Mouse (Mus musculus) embryonic facial prominence, embryonic 10.5 days (tissue): ENCODE results near the gene Clta. TPM values are rescaled to one million over a fixed set of nuclear protein-coding genes. Genes with fewer than 3 reads are reported as not detected.

Experiments used
- DNase-seq: peaks from one replicate; pipeline ENCODE4 v3.0.0-alpha.2; 2017; ENCODE audit warnings: low spot score
- H3K27ac ChIP-seq: fragments of 300-500 bp; sonication (generic); replicated peaks from 2 replicates; pipeline ENCODE4 v1.5.1; 2016; ENCODE audit warnings: mild to moderate bottlenecking
- H3K27me3 ChIP-seq: fragments of 300-500 bp; sonication (generic); replicated peaks from 2 replicates; pipeline ENCODE4 v1.6.1; 2016; ENCODE audit warnings: low read depth, mild to moderate bottlenecking; ENCODE audit not compliant: poor library complexity, severe bottlenecking
- H3K36me3 ChIP-seq: fragments of 300-500 bp; sonication (generic); replicated peaks from 2 replicates; pipeline ENCODE4 v1.6.1; 2016; ENCODE audit warnings: mild to moderate bottlenecking, moderate library complexity
- H3K4me1 ChIP-seq: fragments of 300-500 bp; sonication (generic); 2 replicates; pipeline ENCODE4 v1.6.1; 2016
- H3K4me3 ChIP-seq: fragments of 300-500 bp; sonication (generic); 2 replicates; pipeline ENCODE4 v1.5.1; 2016; ENCODE audit warnings: mild to moderate bottlenecking, moderate library complexity
- H3K9me3 ChIP-seq: fragments of 300-500 bp; sonication (generic); 2 replicates; pipeline ENCODE4 v1.6.1; 2016; ENCODE audit warnings: mild to moderate bottlenecking
- WGBS: fragments of 180-500 bp; shearing (Covaris S2); methylation state at CpG from one replicate; pipeline ENCODE4 v1.1.7; 2016; 5-methylcytosine and 5-hydroxymethylcytosine counted together
- polyA plus RNA-seq: library from polyadenylated mRNA; unstranded; fragments of >200 nt; fragmentation: Nextera tagmentation; extraction: Ambion mirVana; gene quantifications from 2 replicates; pipeline ENCODE4 v1.2.1, GENCODE M21; 2016

The Clta gene
- polyA plus RNA-seq, 1 experiment from 2014 or later = 222 TPM

DNA sequence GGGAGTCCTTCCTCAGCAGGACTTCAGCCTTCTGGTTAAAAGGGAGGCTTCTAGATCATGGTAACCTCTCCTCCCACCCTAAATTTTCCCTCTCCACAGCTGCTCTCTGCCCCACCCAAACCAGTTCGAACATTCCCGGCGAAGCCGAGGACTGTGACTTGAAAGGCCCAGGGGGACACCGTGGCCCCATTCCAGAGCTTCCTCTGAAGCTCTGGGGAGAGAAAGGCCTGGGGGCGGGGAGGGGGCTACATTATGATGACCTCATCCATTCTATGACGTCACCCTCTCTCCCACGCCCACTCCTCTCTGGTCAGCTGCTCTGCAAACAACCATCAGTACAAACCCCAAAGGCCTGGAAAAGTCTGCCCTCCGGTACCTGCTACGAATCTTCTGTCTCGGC lies 21.1 kb upstream of the Clta start, which contains the start of gene Ccin:
Gene Ccin (plus strand): TSS at position 303 of the 400 bp plus-strand sequence.
- DNase-seq = no peak
- Histone ChIP-seq H3K27me3 (peaks cover 5% of the 10 kb centered on the region; the same call in 1 of the 2 replicates), H3K27ac (peak within 1 kb of the TSS; percentile 86), H3K9me3 (no peaks in the 10 kb centered on the region), H3K4me1 (peaks cover 27% of the 10 kb centered on the region), H3K36me3 (no peaks in the 10 kb centered on the region), H3K4me3 (peak within 1 kb of the TSS; percentile 50)
- WGBS = 85% methylated on average over 11 of the region's 11 CpGs

DNA sequence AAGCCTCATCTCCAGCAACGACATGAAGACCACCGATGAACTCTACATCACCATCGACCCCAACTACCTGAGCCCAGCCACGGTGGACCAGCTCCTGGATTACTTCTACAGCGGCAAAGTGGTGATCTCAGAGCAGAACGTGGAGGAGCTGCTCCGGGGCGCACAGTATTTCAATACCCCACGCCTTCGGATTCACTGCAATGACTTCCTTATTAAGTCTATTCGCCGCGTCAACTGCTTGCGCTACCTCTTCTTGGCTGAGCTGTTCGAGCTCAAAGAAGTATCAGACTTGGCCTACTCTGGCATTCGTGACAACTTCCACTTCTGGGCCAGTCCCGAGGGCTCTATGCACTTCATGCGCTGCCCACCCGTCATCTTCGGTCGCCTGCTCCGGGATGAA lies 20.5 kb upstream of the Clta start:
- WGBS = 93% methylated on average over 22 of the region's 22 CpGs
- Histone ChIP-seq H3K4me3 (no peak overlapping the region), H3K27ac (no peak overlapping the region), H3K4me1 (peaks cover 22% of the 10 kb centered on the region), H3K9me3 (no peaks in the 10 kb centered on the region), H3K36me3 (no peaks in the 10 kb centered on the region), H3K27me3 (peaks cover 5% of the 10 kb centered on the region; the same call in 1 of the 2 replicates)
- no peak for DNase-seq

DNA sequence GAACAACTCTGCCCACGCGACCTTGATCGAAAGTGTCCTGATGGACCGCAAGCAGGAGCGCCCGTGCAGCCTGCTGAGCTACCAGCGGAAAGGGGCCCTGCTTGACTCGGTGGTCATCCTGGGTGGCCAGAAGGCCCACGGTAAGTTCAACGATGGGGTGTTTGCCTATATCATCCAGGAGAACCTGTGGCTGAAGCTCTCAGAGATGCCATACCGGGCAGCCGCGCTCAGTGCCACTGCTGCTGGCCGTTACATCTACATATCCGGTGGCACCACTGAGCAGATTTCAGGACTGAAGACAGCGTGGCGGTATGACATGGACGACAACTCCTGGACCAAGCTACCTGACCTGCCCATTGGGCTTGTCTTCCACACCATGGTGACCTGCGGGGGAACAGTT lies 19.9 kb upstream of the Clta start:
- H3K9me3 ChIP-seq = no peaks in the 10 kb centered on the region
- no peak overlapping the region for H3K27ac ChIP-seq
- H3K27me3 ChIP-seq = peaks cover 5% of the 10 kb centered on the region; the same call in 1 of the 2 replicates
- DNase-seq = no peak
- H3K4me1 ChIP-seq = peaks cover 16% of the 10 kb centered on the region
- no peak overlapping the region for H3K4me3 ChIP-seq
- 93% methylated on average over 19 of the region's 19 CpGs for WGBS
- no peaks in the 10 kb centered on the region for H3K36me3 ChIP-seq

DNA sequence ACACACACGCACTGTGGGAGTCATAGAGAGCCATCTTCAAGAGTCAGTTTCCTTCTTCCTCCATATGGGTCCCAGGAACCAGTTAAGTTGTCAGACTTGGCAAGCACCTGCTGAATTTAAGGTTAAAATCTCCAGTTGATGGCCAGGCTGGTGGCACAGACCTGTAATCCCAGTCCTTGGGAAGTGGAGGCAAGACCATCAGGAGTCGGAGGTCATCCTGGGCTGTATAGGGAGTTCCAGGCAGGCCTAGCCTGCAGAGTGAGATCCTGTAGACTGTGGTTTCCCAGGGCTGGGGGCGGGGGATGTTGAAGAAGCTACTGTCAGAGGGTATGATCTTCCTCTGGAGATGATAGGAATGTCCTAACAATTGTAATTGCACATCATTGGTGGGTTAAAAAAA lies 15.3 kb upstream of the Clta start:
- H3K4me1 ChIP-seq = no peaks in the 10 kb centered on the region
- H3K4me3 ChIP-seq = no peak overlapping the region
- no peak overlapping the region for H3K27ac ChIP-seq
- H3K27me3 ChIP-seq = peaks cover under 1% of the 10 kb centered on the region; the same call in 1 of the 2 replicates
- no peaks in the 10 kb centered on the region for H3K36me3 ChIP-seq
- 86% methylated on average over 3 of the region's 3 CpGs for WGBS
- no peaks in the 10 kb centered on the region for H3K9me3 ChIP-seq
- DNase-seq = no peak

DNA sequence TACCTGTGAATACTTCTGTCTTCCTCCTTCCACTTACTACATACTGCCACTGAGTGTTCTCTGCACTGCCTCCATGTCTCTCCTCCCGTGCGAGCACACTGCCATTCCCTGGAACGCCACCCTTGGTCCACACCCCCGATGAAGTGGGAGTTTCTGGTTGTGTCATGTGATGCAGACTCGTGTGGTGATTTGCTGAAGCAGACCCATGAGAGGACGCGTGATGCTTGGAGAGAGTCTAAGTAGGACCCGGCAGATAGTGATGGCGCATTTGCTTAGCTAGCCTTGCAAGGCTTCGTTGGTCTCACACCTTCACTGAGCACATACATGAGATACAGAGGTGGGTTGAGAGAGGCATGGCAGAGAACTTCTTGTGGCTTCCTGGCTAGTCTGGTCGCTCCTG lies 11.2 kb upstream of the Clta start:
- Histone ChIP-seq H3K36me3 (no peaks in the 10 kb centered on the region), H3K27ac (no peak overlapping the region), H3K4me3 (no peak overlapping the region), H3K4me1 (no peaks in the 10 kb centered on the region), H3K9me3 (no peaks in the 10 kb centered on the region), H3K27me3 (no peaks in the 10 kb centered on the region)
- WGBS = 93% methylated on average over 11 of the region's 11 CpGs
- DNase-seq = no peak

DNA sequence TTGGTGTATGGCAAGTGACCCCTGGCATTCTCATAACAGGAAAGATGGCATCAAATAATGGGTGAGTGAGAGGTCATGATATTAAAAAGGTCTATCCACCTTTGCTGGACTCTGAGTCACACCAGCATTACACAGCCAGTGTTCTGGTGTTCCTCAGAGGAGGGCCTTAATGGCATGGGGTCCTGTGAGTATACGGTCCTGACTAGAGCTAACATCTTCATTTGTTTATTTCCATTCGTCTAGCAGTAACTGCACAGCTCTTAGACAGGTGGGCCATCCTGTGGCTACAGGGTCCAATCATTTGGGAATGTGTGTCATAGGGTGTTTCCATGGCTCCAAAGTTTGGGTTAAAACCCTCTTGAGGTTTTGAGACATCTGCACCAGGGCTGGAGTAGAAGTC lies 9.9 kb upstream of the Clta start:
- Histone ChIP-seq H3K36me3 (no peaks in the 10 kb centered on the region), H3K4me1 (no peaks in the 10 kb centered on the region), H3K27me3 (no peaks in the 10 kb centered on the region), H3K27ac (no peak overlapping the region), H3K4me3 (no peak overlapping the region), H3K9me3 (no peaks in the 10 kb centered on the region)
- no peak for DNase-seq
- WGBS = 73% methylated on average over 2 of the region's 2 CpGs

DNA sequence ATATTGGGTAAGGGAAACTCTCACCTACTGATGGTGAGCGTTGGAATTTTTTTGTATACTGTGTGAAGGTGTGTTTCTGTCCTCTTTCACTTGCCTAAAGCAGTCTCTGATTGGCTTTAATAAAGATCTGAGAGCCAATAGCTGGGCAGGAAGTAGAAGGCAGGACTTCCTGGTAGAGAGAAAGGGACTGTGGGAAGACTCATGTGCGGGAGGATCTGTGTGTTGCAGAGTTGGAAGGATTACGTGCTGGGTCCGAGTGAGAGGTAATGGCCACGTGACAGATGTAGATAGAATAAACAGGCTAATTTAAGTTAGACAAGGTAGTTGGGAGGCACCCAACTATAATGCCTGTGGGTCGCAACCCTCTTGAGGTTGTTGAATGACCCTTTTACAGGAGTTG lies 630 bp upstream of the Clta start:
- 86% methylated on average over 6 of the region's 6 CpGs for WGBS
- no peaks in the 10 kb centered on the region for H3K9me3 ChIP-seq
- H3K27ac ChIP-seq = no peak overlapping the region
- no peaks in the 10 kb centered on the region for H3K4me1 ChIP-seq
- no peak overlapping the region for H3K4me3 ChIP-seq
- no peaks in the 10 kb centered on the region for H3K27me3 ChIP-seq
- no peak for DNase-seq
- H3K36me3 ChIP-seq = no peaks in the 10 kb centered on the region

DNA sequence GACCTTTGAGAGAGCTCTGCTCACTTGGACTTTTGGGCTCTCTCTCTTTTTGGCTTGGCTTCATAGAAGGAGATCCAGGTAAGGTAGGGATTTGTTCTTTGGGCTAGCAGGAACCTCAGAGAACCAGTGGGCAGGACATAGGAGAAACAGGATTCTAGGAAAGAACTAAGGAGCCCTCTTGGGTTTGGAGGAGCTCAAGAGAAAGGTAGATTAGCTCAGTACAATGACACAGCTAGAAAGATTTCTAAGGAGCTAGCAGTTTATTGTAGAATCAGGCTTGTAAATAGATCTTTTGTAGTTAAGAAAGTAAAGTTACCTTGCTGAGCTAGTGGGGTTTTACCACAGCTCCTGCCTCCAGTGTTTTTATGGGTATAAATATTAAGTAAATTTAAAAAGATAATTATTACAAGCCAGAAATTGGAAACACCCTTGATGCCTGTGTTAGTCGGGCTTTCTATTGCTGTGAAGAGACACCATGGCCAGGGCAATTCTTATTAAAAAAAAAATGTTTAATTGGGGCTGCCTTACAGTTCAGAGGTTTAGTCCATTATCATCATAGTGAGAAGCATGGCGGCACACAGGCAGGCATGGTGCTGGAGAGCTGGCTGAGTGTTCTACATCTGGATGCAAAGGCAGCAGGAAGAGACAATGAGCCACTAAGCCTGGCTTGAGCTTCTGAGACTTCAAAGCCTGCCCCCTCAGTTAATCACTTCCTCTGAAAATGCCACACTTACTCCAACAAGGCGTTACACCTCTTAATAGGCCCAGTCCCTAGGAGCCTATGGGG lies 564 bp downstream of the Clta start:
- H3K27me3 ChIP-seq = no peaks in the 10 kb centered on the region
- H3K36me3 ChIP-seq = no peaks in the 10 kb centered on the region
- DNase-seq = no peak
- no peaks in the 10 kb centered on the region for H3K9me3 ChIP-seq
- no peak overlapping the region for H3K4me3 ChIP-seq
- no peaks in the 10 kb centered on the region for H3K4me1 ChIP-seq
- H3K27ac ChIP-seq = no peak overlapping the region
- WGBS = 73% methylated on average over 3 of the region's 3 CpGs

DNA sequence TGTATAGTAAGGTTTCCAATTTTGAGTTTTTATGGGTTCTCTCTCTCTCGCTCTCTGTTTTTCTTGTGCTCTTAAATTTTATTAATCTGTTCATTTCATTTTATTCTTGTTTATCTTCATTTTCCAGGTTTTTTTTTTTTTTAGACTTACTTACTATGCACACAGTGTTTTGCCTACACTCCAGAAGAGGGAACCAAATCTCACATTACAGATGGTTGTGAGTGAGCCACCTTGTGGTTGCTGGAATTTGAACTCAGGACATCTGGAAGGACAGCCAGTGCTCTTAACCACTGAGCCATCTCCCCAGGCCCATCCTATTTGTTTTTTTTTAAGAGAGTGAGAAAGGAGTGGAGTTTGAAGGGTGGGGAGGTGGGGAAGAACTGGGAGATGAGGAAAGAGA lies 5.9 kb downstream of the Clta start:
- Histone ChIP-seq H3K4me3 (no peak overlapping the region), H3K36me3 (peaks cover 6% of the 10 kb centered on the region; the same call in 1 of the 2 replicates), H3K4me1 (peaks cover 18% of the 10 kb centered on the region), H3K27ac (no peak overlapping the region), H3K27me3 (no peaks in the 10 kb centered on the region), H3K9me3 (no peaks in the 10 kb centered on the region)
- DNase-seq = no peak
- 91% methylated on average over 1 of the region's 1 CpGs for WGBS

DNA sequence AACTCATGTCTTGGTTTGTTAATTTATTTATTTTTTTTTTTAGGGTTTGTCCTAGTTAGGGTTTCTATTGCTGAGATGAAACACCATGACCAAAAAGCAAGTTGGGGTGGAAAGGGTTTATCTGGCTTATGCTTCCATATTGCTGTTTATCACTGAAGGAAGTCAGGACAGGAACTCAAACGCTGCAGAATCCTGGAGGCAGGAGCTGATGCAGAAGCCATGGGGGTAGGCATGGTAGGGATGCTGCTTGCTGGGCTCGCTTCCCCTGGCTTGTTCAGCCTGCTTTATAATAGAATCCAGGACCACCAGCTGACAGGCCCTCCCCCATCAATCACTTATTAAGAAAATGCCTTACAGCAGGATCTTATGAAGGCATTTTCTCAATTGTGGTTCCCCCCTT lies 6.6 kb downstream of the Clta start:
- Histone ChIP-seq H3K27ac (no peak overlapping the region), H3K36me3 (peaks cover 11% of the 10 kb centered on the region), H3K9me3 (no peaks in the 10 kb centered on the region), H3K4me3 (no peak overlapping the region), H3K27me3 (no peaks in the 10 kb centered on the region), H3K4me1 (peaks cover 18% of the 10 kb centered on the region)
- no peak for DNase-seq
- WGBS = 45% methylated on average over 2 of the region's 2 CpGs

DNA sequence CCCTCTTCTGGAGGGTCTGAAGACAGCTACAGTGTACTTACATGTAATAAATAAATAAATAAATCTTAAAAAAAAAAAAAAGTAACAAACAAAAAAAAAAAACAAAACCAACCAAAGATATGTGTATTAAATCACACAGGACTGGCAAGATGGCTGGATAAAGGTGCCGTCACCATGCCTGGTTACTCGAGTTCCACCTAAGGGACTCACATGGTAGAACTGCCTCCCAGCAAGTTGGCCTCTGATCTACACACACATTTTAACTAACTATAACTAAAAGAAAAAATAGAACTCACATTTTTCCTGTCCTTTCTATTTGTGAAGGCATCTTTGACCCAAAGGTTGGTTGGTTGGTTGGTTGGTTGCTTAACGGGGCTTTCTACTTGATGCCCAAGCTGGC lies 7.5 kb downstream of the Clta start:
- Histone ChIP-seq H3K9me3 (no peaks in the 10 kb centered on the region), H3K4me3 (peak overlapping the region; percentile 99), H3K36me3 (peaks cover 18% of the 10 kb centered on the region), H3K4me1 (peaks cover 18% of the 10 kb centered on the region), H3K27ac (peak overlapping the region; percentile 88), H3K27me3 (no peaks in the 10 kb centered on the region)
- 78% methylated on average over 3 of the region's 3 CpGs for WGBS
- DNase-seq = no peak

DNA sequence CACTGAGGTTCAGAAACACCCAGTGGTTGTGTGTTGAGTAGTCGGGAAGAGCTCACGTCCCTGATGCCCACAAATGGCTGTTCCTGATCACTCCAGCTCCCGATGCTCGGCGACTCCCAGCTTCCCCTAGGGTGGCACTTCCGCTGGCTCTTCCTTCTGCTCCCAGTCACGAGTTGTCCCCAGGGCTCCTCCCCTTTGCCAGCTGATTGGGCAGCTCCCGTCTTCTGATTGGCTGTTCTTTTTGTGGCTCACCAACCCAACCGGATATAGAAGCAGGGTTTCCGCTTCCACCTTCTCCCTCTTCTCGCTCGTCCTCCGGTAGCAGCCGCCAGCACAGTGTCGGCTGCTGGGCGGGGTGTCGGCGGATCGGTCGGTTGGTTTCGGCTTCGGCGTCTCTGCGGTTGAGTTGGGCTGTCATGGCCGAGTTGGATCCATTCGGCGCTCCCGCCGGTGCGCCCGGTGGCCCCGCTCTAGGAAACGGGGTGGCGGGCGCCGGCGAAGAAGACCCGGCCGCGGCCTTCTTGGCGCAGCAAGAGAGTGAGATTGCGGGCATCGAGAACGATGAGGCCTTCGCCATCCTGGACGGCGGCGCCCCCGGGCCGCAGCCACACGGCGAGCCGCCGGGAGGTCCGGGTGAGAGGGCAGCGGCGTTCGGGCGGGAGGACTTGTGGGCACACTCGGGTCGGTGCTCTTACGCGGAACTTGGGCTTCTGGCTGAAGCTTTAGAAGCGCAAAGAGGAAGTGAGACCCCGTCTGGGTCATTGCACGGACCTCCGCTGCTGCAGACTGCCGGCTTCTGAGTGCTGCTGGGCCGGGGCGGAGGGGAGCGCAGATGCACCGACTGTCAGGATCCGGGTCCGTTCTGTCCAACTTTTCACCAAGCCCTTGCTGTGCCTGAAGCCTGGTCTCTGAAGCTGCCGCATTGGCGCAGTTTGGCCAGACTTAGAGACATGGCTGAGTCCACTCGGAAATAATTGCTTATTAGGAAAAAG lies 8.4 kb downstream of the Clta start:
- Histone ChIP-seq H3K36me3 (peaks cover 24% of the 10 kb centered on the region), H3K4me1 (peaks cover 18% of the 10 kb centered on the region), H3K9me3 (no peaks in the 10 kb centered on the region), H3K27me3 (no peaks in the 10 kb centered on the region), H3K27ac (peak overlapping the region; percentile 88), H3K4me3 (peak overlapping the region; percentile 99)
- peak; percentile 95 for DNase-seq
- under 1% methylated on average over 77 of the region's 77 CpGs for WGBS
